Mouse (Mus musculus) small intestine, adult 2 months (tissue): ENCODE measurements around the gene Gm43720. TPM values are rescaled to one million over a fixed set of nuclear protein-coding genes. Genes with fewer than 3 reads are reported as not detected.

Source experiments
- H3K27ac ChIP-seq: fragments of 200-500 bp; 2 replicates; pipeline ENCODE4 v1.5.1; 2012; ENCODE audit warnings: low read depth, low read length, control low read depth, inconsistent platforms; ENCODE audit not compliant: insufficient read depth
- H3K27me3 ChIP-seq: fragments of 200-500 bp; 2 replicates; pipeline ENCODE4 v1.6.1; 2012; ENCODE audit warnings: mild to moderate bottlenecking, moderate library complexity, low read length, inconsistent platforms; ENCODE audit not compliant: control insufficient read depth, insufficient read depth
- H3K36me3 ChIP-seq: fragments of 200-500 bp; 2 replicates; pipeline ENCODE4 v1.6.1; 2012; ENCODE audit warnings: mild to moderate bottlenecking, low read length, control low read depth, inconsistent platforms; ENCODE audit not compliant: control insufficient read depth, insufficient read depth
- H3K4me1 ChIP-seq: fragments of 200-500 bp; 2 replicates; pipeline ENCODE4 v1.6.1; 2012; ENCODE audit warnings: low read length, inconsistent platforms, mixed read lengths; ENCODE audit not compliant: control insufficient read depth, insufficient read depth, insufficient read length
- H3K4me3 ChIP-seq: fragments of 200-500 bp; 2 replicates; pipeline ENCODE4 v1.5.1; 2012; ENCODE audit warnings: low read depth, mild to moderate bottlenecking, control low read depth, inconsistent platforms, low read length, moderate library complexity
- CTCF ChIP-seq: fragments of 200-500 bp; IDR thresholded peaks from 2 replicates; pipeline ENCODE4 v1.5.1; 2012; ENCODE audit warnings: low read depth, mild to moderate bottlenecking, control low read depth, inconsistent platforms, low read length, moderate library complexity, mixed read lengths; ENCODE audit not compliant: insufficient replicate concordance, insufficient read length; ENCODE audit errors: extremely low read depth
- POLR2A ChIP-seq: fragments of 200-500 bp; IDR thresholded peaks from 2 replicates; pipeline ENCODE4 v1.6.1; 2012; ENCODE audit warnings: low read depth, mild to moderate bottlenecking, control low read depth, inconsistent platforms, low read length, moderate library complexity
- WGBS: fragments of 180-500 bp; shearing (Covaris S2); methylation state at CpG from one replicate; pipeline ENCODE4 v1.1.7; 2018; 5-methylcytosine and 5-hydroxymethylcytosine counted together
- polyA plus RNA-seq: library from polyadenylated mRNA; depleted of rRNA; stranded (reverse); fragments of >200 nt; gene quantifications from 2 replicates; pipeline ENCODE4 v1.2.3, GENCODE M21; 2012

Gene Gm43720
- polyA plus RNA-seq, 1 experiment: not detected

GRCm38 (mm10) chr5:138256094-138256467, 23.7 kb downstream of the Gm43720 start:
- WGBS: 2% methylated on average over 7 of the region's 7 CpGs
- no peak for TF ChIP-seq CTCF
- TF ChIP-seq POLR2A: no peak
- Histone ChIP-seq H3K27ac (peak overlapping the region; percentile 64), H3K27me3 (no peaks in the 10 kb centered on the region), H3K4me3 (peak overlapping the region; percentile 69), H3K4me1 (peaks cover 8% of the 10 kb centered on the region), H3K36me3 (peaks cover 26% of the 10 kb centered on the region)

DNA sequence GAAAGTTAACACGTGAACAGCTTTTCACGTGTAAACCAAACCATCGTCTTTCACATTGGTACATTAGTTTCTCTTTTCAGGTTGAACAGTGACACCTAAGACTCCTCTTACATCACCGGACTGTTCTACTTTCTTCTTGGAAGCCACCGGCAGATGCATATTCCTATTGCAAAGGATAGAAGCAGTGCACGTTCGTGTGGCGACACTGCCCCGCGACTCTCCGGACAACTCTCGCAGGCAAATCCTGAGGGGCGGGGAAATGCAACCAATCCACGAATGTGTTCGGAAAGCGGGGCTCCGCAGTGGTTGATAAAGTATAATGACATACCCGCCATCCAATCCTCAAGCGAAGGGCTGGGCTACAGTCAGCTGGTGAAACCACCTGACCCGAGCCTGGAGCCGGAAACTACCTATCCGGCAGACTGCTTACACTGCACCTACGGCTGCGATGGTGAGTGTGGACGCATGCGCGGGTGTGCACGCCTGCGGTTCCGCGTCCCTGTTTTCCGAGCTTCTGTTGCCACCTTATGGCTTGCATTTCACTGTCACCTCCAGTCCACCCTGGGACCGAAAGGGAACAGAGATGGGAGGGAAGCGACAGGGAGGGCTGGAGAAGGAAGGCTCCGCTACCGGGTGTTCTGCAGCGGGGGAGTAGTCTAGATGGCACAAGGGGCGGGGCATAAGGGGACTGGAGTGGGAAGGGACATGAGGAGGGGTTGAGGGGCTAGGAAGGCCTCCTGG, 24.2 kb downstream of the Gm43720 start, which contains the start of gene Lamtor4:
Lamtor4 (plus strand) TSS at position 130 of the 741 bp plus-strand sequence.
- peak; percentile 86 for TF ChIP-seq POLR2A
- no peak for TF ChIP-seq CTCF
- Histone ChIP-seq H3K4me1 (peaks cover 8% of the 10 kb centered on the region), H3K27me3 (no peaks in the 10 kb centered on the region), H3K27ac (peak within 1 kb of the TSS; percentile 64), H3K4me3 (peak within 1 kb of the TSS; percentile 69), H3K36me3 (peaks cover 21% of the 10 kb centered on the region)
- WGBS: under 1% methylated on average over 38 of the region's 38 CpGs

- peaks cover 8% of the 10 kb centered on the region for H3K4me1 ChIP-seq
- H3K27ac ChIP-seq: no peak overlapping the region
- no peak overlapping the region for H3K4me3 ChIP-seq
- no peak for TF ChIP-seq CTCF
- TF ChIP-seq POLR2A: no peak
- H3K36me3 ChIP-seq: peaks cover 2% of the 10 kb centered on the region; the same call in 1 of the 2 replicates
- no peaks in the 10 kb centered on the region for H3K27me3 ChIP-seq
- WGBS: 91% methylated on average over 3 of the region's 3 CpGs
These were observed 26.7 kb downstream of the Gm43720 start for GRCm38 (mm10) chr5:138253061-138253460.

GRCm38 (mm10) chr5:138251144-138251543, 28.6 kb downstream of the Gm43720 start:
- Histone ChIP-seq H3K36me3 (no peaks in the 10 kb centered on the region), H3K4me1 (peaks cover 4% of the 10 kb centered on the region), H3K27me3 (no peaks in the 10 kb centered on the region), H3K27ac (no peak overlapping the region), H3K4me3 (no peak overlapping the region)
- no peak for TF ChIP-seq CTCF
- no peak for TF ChIP-seq POLR2A
- WGBS: 86% methylated on average over 12 of the region's 12 CpGs

- no peaks in the 10 kb centered on the region for H3K36me3 ChIP-seq
- WGBS: 3% methylated on average over 2 of the region's 2 CpGs
- H3K4me1 ChIP-seq: no peaks in the 10 kb centered on the region
- TF ChIP-seq POLR2A (no peak), CTCF (no peak)
- H3K4me3 ChIP-seq: no peak overlapping the region
- no peaks in the 10 kb centered on the region for H3K27me3 ChIP-seq
- H3K27ac ChIP-seq: no peak overlapping the region
These were observed 38.2 kb downstream of the Gm43720 start for GRCm38 (mm10) chr5:138241511-138241910.

GRCm38 (mm10) chr5:138234224-138234623, 45.5 kb downstream of the Gm43720 start:
- Histone ChIP-seq H3K4me3 (no peak overlapping the region), H3K36me3 (no peaks in the 10 kb centered on the region), H3K4me1 (no peaks in the 10 kb centered on the region), H3K27ac (no peak overlapping the region), H3K27me3 (no peaks in the 10 kb centered on the region)
- TF ChIP-seq CTCF (no peak), POLR2A (no peak)

GRCm38 (mm10) chr5:138233778-138234177, 46.0 kb downstream of the Gm43720 start:
- WGBS: 81% methylated on average over 2 of the region's 2 CpGs
- no peaks in the 10 kb centered on the region for H3K36me3 ChIP-seq
- H3K27me3 ChIP-seq: no peaks in the 10 kb centered on the region
- H3K4me1 ChIP-seq: no peaks in the 10 kb centered on the region
- no peak overlapping the region for H3K4me3 ChIP-seq
- no peak for TF ChIP-seq POLR2A
- no peak for TF ChIP-seq CTCF
- H3K27ac ChIP-seq: no peak overlapping the region
